Mouse (Mus musculus): Measurements from ENCODE around the gene Amigo1.
A peak's percentile ranks its signal among the peaks of the same experiment; 100 is the strongest.

DNA sequence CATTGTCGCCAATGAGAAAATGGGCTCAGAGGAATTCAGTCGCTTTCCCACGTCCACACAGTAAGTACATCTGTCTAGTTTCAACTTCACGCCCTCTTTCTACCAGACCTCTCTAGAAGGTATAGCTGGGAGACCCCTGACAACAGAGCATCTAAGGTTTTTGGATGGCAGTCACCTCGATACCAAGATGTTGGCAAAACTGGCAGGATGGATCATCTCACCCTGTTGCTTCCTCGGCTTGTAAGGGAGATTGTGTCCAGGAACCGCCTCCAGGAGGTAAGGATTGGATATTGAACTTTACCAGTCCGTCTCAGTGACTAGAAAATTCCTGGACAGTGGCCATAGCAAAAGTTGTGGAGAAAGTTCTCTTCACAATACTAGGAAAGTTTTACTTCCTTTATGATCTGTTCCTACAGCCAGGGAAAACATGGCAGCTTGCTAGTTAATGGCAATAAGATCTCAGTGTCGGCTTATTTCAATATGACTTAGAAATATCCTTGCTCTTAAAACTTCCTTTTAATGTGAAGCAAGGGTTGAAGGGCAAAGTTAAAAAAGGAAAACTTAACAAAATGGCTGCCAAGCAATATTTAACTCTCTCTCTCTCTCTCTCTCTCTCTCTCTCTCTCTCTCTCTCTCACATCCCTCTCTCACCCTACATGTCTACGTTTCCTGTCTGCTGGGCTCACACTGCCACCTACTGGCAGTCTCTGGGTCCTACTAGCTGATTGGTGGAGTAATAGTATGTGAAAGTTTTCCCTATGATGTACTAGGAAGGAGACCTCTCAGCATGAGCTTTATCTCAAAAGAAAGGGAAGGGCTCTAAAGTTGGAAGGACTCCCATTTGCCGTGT is 38.5 kb upstream of the Amigo1 start:
- TF ChIP-seq CTCF (conservative IDR thresholded peaks at IDR 0.05; ENCODE audit: low read length) = peak; percentile 74
- no peak for TF ChIP-seq POU5F1 (IDR thresholded peaks at IDR 0.05; ENCODE audit: borderline replicate concordance, low read length)
